Mouse (Mus musculus): ENCODE results near the gene Ppp1ca. TPM values are rescaled to one million over a fixed set of nuclear protein-coding genes. Genes with fewer than 3 reads are reported as not detected.
A peak's percentile ranks its signal among the peaks of the same experiment; 100 is the strongest.

Ppp1ca gene
- total and polyA plus RNA-seq, 2 experiments from 2014 or later: 480 to 551 TPM

GRCm38 (mm10) chr19:4194021-4194724 is 2.3 kb downstream of the Ppp1ca start:
- ATAC-seq (no peak), DNase-seq (no peak)
- WGBS: 89% methylated on average over 8 of the region's 8 CpGs
- no peak overlapping the region for H3K4me3 ChIP-seq (ENCODE audit: low read depth, low read length)
- H3K4me1 ChIP-seq (ENCODE audit: insufficient read depth): peaks cover 11% of the 10 kb centered on the region; the same call in 1 of the 2 replicates
- peaks cover 50% of the 10 kb centered on the region for H3K36me3 ChIP-seq (ENCODE audit: insufficient read depth)
- TF ChIP-seq CTCF (IDR thresholded peaks at IDR 0.05; ENCODE audit: low read depth): no peak
- H3K27me3 ChIP-seq (ENCODE audit: insufficient read depth, low read length): no peaks in the 10 kb centered on the region
- no peak overlapping the region for H3K9ac ChIP-seq
- no peak overlapping the region for H3K27ac ChIP-seq (ENCODE audit: low read depth, low read length)
- no peaks in the 10 kb centered on the region for H3K9me3 ChIP-seq (ENCODE audit: low read length)
- H3K4me2 ChIP-seq (ENCODE audit: low read depth): no peak overlapping the region

- peaks cover 11% of the 10 kb centered on the region; the same call in 1 of the 2 replicates for H3K4me1 ChIP-seq (ENCODE audit: insufficient read depth)
- H3K9me3 ChIP-seq (ENCODE audit: low read length): no peaks in the 10 kb centered on the region
- H3K4me2 ChIP-seq (ENCODE audit: low read depth): no peak overlapping the region
- H3K4me3 ChIP-seq (ENCODE audit: low read depth, low read length): no peak overlapping the region
- 66% methylated on average over 12 of the region's 12 CpGs for WGBS
- H3K27me3 ChIP-seq (ENCODE audit: insufficient read depth, low read length): no peaks in the 10 kb centered on the region
- H3K27ac ChIP-seq (ENCODE audit: low read depth, low read length): no peak overlapping the region
- DNase-seq (no peak), ATAC-seq (no peak)
- H3K9ac ChIP-seq: no peak overlapping the region
- TF ChIP-seq CTCF (IDR thresholded peaks at IDR 0.05; ENCODE audit: low read depth): no peak
- H3K36me3 ChIP-seq (ENCODE audit: insufficient read depth): peaks cover 50% of the 10 kb centered on the region
These were observed 3.1 kb downstream of the Ppp1ca start for GRCm38 (mm10) chr19:4194776-4195650.

GRCm38 (mm10) chr19:4196048-4196447 is 4.2 kb downstream of the Ppp1ca start:
- ATAC-seq: no peak
- TF ChIP-seq CTCF (IDR thresholded peaks at IDR 0.05; ENCODE audit: low read depth): no peak
- Histone ChIP-seq H3K9ac (no peak overlapping the region), H3K4me3 (ENCODE audit: low read depth, low read length) (no peak overlapping the region), H3K36me3 (ENCODE audit: insufficient read depth) (peaks cover 50% of the 10 kb centered on the region), H3K9me3 (ENCODE audit: low read length) (no peaks in the 10 kb centered on the region), H3K4me2 (ENCODE audit: low read depth) (no peak overlapping the region), H3K4me1 (ENCODE audit: insufficient read depth) (peaks cover 17% of the 10 kb centered on the region; the same call in 1 of the 2 replicates), H3K27me3 (ENCODE audit: insufficient read depth, low read length) (no peaks in the 10 kb centered on the region), H3K27ac (ENCODE audit: low read depth, low read length) (0 out of 2 replicates have a peak overlapping the region, but pooled peaks have one; percentile 21)
- DNase-seq: no peak
- 64% methylated on average over 2 of the region's 2 CpGs for WGBS

- H3K36me3 ChIP-seq (ENCODE audit: insufficient read depth): peaks cover 50% of the 10 kb centered on the region
- H3K4me2 ChIP-seq (ENCODE audit: low read depth): no peak overlapping the region
- no peak overlapping the region for H3K9ac ChIP-seq
- no peak for DNase-seq
- no peak overlapping the region for H3K27ac ChIP-seq (ENCODE audit: low read depth, low read length)
- no peak overlapping the region for H3K4me3 ChIP-seq (ENCODE audit: low read depth, low read length)
- H3K9me3 ChIP-seq (ENCODE audit: low read length): no peaks in the 10 kb centered on the region
- no peak for TF ChIP-seq CTCF (IDR thresholded peaks at IDR 0.05; ENCODE audit: low read depth)
- no peak for ATAC-seq
- 59% methylated on average over 5 of the region's 5 CpGs for WGBS
- no peaks in the 10 kb centered on the region for H3K27me3 ChIP-seq (ENCODE audit: insufficient read depth, low read length)
- H3K4me1 ChIP-seq (ENCODE audit: insufficient read depth): peaks cover 20% of the 10 kb centered on the region; the same call in 1 of the 2 replicates
These were observed 4.7 kb downstream of the Ppp1ca start for GRCm38 (mm10) chr19:4196548-4196947.

GRCm38 (mm10) chr19:4197180-4197579 is 5.3 kb downstream of the Ppp1ca start:
- H3K27ac ChIP-seq (ENCODE audit: low read depth, low read length): no peak overlapping the region
- DNase-seq (no peak), ATAC-seq (no peak)
- H3K9me3 ChIP-seq (ENCODE audit: low read length): no peaks in the 10 kb centered on the region
- 70% methylated on average over 3 of the region's 3 CpGs for WGBS
- no peak overlapping the region for H3K4me3 ChIP-seq (ENCODE audit: low read depth, low read length)
- no peak overlapping the region for H3K9ac ChIP-seq
- TF ChIP-seq CTCF (IDR thresholded peaks at IDR 0.05; ENCODE audit: low read depth): no peak
- peaks cover 23% of the 10 kb centered on the region; the same call in 1 of the 2 replicates for H3K4me1 ChIP-seq (ENCODE audit: insufficient read depth)
- H3K4me2 ChIP-seq (ENCODE audit: low read depth): no peak overlapping the region
- peaks cover 50% of the 10 kb centered on the region for H3K36me3 ChIP-seq (ENCODE audit: insufficient read depth)
- H3K27me3 ChIP-seq (ENCODE audit: insufficient read depth, low read length): no peaks in the 10 kb centered on the region

- H3K27ac ChIP-seq (ENCODE audit: low read depth, low read length): 0 out of 2 replicates have a peak within 1 kb of the TSS, but pooled peaks have one; percentile 50
- no peaks in the 10 kb centered on the region for H3K9me3 ChIP-seq (ENCODE audit: low read length)
- no peak for TF ChIP-seq CTCF (IDR thresholded peaks at IDR 0.05; ENCODE audit: low read depth)
- H3K27me3 ChIP-seq (ENCODE audit: insufficient read depth, low read length): no peaks in the 10 kb centered on the region
- WGBS: under 1% methylated on average over 34 of the region's 34 CpGs
- peaks cover 18% of the 10 kb centered on the region for H3K36me3 ChIP-seq (ENCODE audit: insufficient read depth)
- peak within 1 kb of the TSS; percentile 72 for H3K9ac ChIP-seq
- H3K4me3 ChIP-seq (ENCODE audit: low read depth, low read length): peak within 1 kb of the TSS; percentile 61
- peaks cover 15% of the 10 kb centered on the region; the same call in 1 of the 2 replicates for H3K4me1 ChIP-seq (ENCODE audit: insufficient read depth)
- DNase-seq (peak; percentile 97), ATAC-seq (peak; percentile 91)
- H3K4me2 ChIP-seq (ENCODE audit: low read depth): peak within 1 kb of the TSS; percentile 95
These were observed 9.5 kb downstream of the Ppp1ca start, which contains the start of gene Rad9a for GRCm38 (mm10) chr19:4201291-4201909. Gene Rad9a, minus strand, starts transcription at chr19:4201662.

Measured in forebrain, postnatal 0 days (tissue).